Mouse (Mus musculus): Measurements from ENCODE around the gene Plk5. TPM values are rescaled to one million over a fixed set of nuclear protein-coding genes. Genes with fewer than 3 reads are reported as not detected.

Gene Plk5
- total and polyA plus RNA-seq, 3 experiments: 0.19 TPM; not detected in 1

DNA sequence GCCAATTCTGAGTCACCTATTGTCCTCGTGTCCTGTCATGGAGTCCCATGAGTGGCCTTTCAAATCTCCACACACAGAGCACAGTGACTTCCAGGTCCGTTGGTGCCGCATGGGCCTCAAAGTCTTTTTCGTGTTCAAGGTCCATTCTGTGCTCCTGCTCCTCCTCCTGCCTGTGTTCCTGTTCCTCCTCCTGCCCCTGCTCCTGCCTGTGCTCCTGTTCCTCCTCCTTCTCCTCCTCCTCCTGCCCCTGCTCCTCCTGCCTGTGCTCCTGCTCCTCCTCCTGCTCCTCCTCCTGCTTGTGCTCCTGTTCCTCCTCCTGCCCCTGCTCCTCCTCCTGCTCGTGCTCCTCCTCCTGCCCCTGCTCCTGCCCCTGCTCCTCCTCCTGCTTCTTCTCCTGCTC lies 11.7 kb downstream of the Plk5 start:
- Histone ChIP-seq H3K9ac (ENCODE audit: control insufficient read depth, low read depth, low read length, poor library complexity, severe bottlenecking) (no peak overlapping the region), H3K36me3 (ENCODE audit: control insufficient read depth in 1 of 2, insufficient read depth in 2 of 2, low read length in 2 of 2) (no peaks in the 10 kb centered on the region), H3K79me2 (ENCODE audit: control insufficient read depth, insufficient read depth, low read length, poor library complexity) (no peaks in the 10 kb centered on the region), H3K4me3 (ENCODE audit: control insufficient read depth in 1 of 2, insufficient read depth in 1 of 2, low read depth in 2 of 2, low read length in 2 of 2) (no peak overlapping the region), H3K27ac (ENCODE audit: control insufficient read depth, low read depth, low read length) (no peak overlapping the region), H3K4me1 (ENCODE audit: control insufficient read depth in 1 of 2, insufficient read depth in 2 of 2, low read length in 2 of 2) (peaks cover 0 to 7% of the 10 kb centered on the region in 2 experiments; a peak in 1 of 4 replicates), H3K27me3 (ENCODE audit: control insufficient read depth in 1 of 2, insufficient read depth in 2 of 2, low read length in 2 of 2) (peaks cover 2% of the 10 kb centered on the region in 2 experiments; a peak in 1 of 4 replicates), H3K9me3 (replicated peaks; ENCODE audit: insufficient read depth, low read length) (no peaks in the 10 kb centered on the region)
- no peak for DNase-seq (ENCODE audit: low read depth, low spot score)
- TF ChIP-seq KAT2A (conservative IDR thresholded peaks at IDR 0.05; ENCODE audit: low read depth, low read length): no peak
- TF ChIP-seq POLR2AphosphoS5 (IDR thresholded peaks at IDR 0.05; ENCODE audit: borderline replicate concordance, low read depth, low read length): no peak
- TF ChIP-seq TCF12 (IDR thresholded peaks at IDR 0.05; ENCODE audit: low read depth, low read length): no peak
- no peak for TF ChIP-seq JUND (IDR thresholded peaks at IDR 0.05; ENCODE audit: low read depth, low read length)
- TF ChIP-seq CTCF (IDR thresholded peaks at IDR 0.05 in 2 of 3, conservative IDR thresholded peaks at IDR 0.05 in 1 of 3; ENCODE audit: control insufficient read depth in 1 of 3, insufficient read depth in 1 of 3, low read depth in 2 of 3, low read length in 3 of 3, poor library complexity in 1 of 3, severe bottlenecking in 1 of 3): no peak
- no peak for TF ChIP-seq NELFE (IDR thresholded peaks at IDR 0.05; ENCODE audit: low read depth, low read length)
- no peak for TF ChIP-seq GABPA (IDR thresholded peaks at IDR 0.05; ENCODE audit: low read depth, low read length)
- no peak for TF ChIP-seq USF2 (IDR thresholded peaks at IDR 0.05; ENCODE audit: borderline replicate concordance in 1 of 2, insufficient read depth in 1 of 2, low read depth in 1 of 2, low read length in 2 of 2)
- no peak for TF ChIP-seq MAX (IDR thresholded peaks at IDR 0.05; ENCODE audit: low read length)
- no peak for TF ChIP-seq MYC (IDR thresholded peaks at IDR 0.05; ENCODE audit: low read depth, low read length)
- TF ChIP-seq POLR2AphosphoS2 (IDR thresholded peaks at IDR 0.05; ENCODE audit: low read length): no peak
- TF ChIP-seq MAZ (IDR thresholded peaks at IDR 0.05; ENCODE audit: low read depth, low read length): no peak
- no peak for TF ChIP-seq CHD1 (IDR thresholded peaks at IDR 0.05; ENCODE audit: low read depth, low read length)
- no peak for TF ChIP-seq RAD21 (IDR thresholded peaks at IDR 0.05; ENCODE audit: low read depth, low read length)
- no peak for TF ChIP-seq EP300 (IDR thresholded peaks at IDR 0.05; ENCODE audit: low read depth in 1 of 2, low read length in 2 of 2)
- TF ChIP-seq ZMIZ1 (IDR thresholded peaks at IDR 0.05; ENCODE audit: low read depth, low read length): no peak
- TF ChIP-seq TAL1 (IDR thresholded peaks at IDR 0.05; ENCODE audit: low read length): no peak
- no peak for TF ChIP-seq POLR2A (IDR thresholded peaks at IDR 0.05; ENCODE audit: control insufficient read depth in 1 of 2, insufficient read depth in 1 of 2, low read depth in 1 of 2, low read length in 2 of 2, poor library complexity in 1 of 2)
- no peak for TF ChIP-seq MEF2A (IDR thresholded peaks at IDR 0.05; ENCODE audit: extremely low read depth, insufficient replicate concordance, low read depth, low read length, poor library complexity, severe bottlenecking)
- TF ChIP-seq CHD2 (IDR thresholded peaks at IDR 0.05; ENCODE audit: low read length): no peak

DNA sequence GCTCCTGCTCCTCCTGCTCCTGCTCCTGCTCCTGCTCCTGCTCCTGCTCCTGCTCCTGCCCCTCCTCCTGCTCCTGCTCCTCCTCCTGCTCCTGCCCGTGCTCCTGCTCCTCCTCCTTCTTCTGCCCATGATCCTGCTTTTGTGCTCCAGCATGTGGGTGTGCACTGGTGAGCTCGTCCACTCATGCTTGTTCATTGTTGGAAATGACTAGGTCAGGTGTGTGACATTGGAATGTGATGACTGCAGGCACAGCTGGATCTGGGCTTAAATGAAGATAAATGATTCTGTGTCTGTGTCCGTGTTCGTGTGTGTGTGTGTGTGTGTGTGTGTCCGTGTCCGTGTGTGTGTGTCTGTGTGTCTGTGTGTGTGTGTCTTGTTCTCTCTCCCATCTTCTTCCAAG lies 12.1 kb downstream of the Plk5 start:
- Histone ChIP-seq H3K79me2 (ENCODE audit: control insufficient read depth, insufficient read depth, low read length, poor library complexity) (no peaks in the 10 kb centered on the region), H3K9me3 (replicated peaks; ENCODE audit: insufficient read depth, low read length) (no peaks in the 10 kb centered on the region), H3K4me3 (ENCODE audit: control insufficient read depth in 1 of 2, insufficient read depth in 1 of 2, low read depth in 2 of 2, low read length in 2 of 2) (no peak overlapping the region), H3K9ac (ENCODE audit: control insufficient read depth, low read depth, low read length, poor library complexity, severe bottlenecking) (no peak overlapping the region), H3K36me3 (ENCODE audit: control insufficient read depth in 1 of 2, insufficient read depth in 2 of 2, low read length in 2 of 2) (no peaks in the 10 kb centered on the region), H3K27me3 (ENCODE audit: control insufficient read depth in 1 of 2, insufficient read depth in 2 of 2, low read length in 2 of 2) (peaks cover 2% of the 10 kb centered on the region in 2 experiments; a peak in 1 of 4 replicates), H3K27ac (ENCODE audit: control insufficient read depth, low read depth, low read length) (no peak overlapping the region), H3K4me1 (ENCODE audit: control insufficient read depth in 1 of 2, insufficient read depth in 2 of 2, low read length in 2 of 2) (peaks cover 0 to 7% of the 10 kb centered on the region in 2 experiments; a peak in 1 of 4 replicates)
- no peak for TF ChIP-seq KAT2A (conservative IDR thresholded peaks at IDR 0.05; ENCODE audit: low read depth, low read length)
- no peak for TF ChIP-seq POLR2AphosphoS2 (IDR thresholded peaks at IDR 0.05; ENCODE audit: low read length)
- TF ChIP-seq JUND (IDR thresholded peaks at IDR 0.05; ENCODE audit: low read depth, low read length): no peak
- no peak for TF ChIP-seq BHLHE40 (IDR thresholded peaks at IDR 0.05; ENCODE audit: borderline replicate concordance, low read depth, low read length)
- TF ChIP-seq TCF12 (IDR thresholded peaks at IDR 0.05; ENCODE audit: low read depth, low read length): no peak
- TF ChIP-seq SIN3A (IDR thresholded peaks at IDR 0.05; ENCODE audit: low read length): no peak
- TF ChIP-seq POLR2AphosphoS5 (IDR thresholded peaks at IDR 0.05; ENCODE audit: borderline replicate concordance, low read depth, low read length): no peak
- no peak for TF ChIP-seq USF1 (IDR thresholded peaks at IDR 0.05; ENCODE audit: low read depth, low read length)
- TF ChIP-seq EP300 (IDR thresholded peaks at IDR 0.05; ENCODE audit: low read depth in 1 of 2, low read length in 2 of 2): no peak
- no peak for TF ChIP-seq SMC3 (IDR thresholded peaks at IDR 0.05; ENCODE audit: low read depth, low read length)
- no peak for TF ChIP-seq HCFC1 (IDR thresholded peaks at IDR 0.05; ENCODE audit: low read depth, low read length)
- no peak for TF ChIP-seq USF2 (IDR thresholded peaks at IDR 0.05; ENCODE audit: borderline replicate concordance in 1 of 2, insufficient read depth in 1 of 2, low read depth in 1 of 2, low read length in 2 of 2)
- no peak for TF ChIP-seq RAD21 (IDR thresholded peaks at IDR 0.05; ENCODE audit: low read depth, low read length)
- no peak for TF ChIP-seq NRF1 (IDR thresholded peaks at IDR 0.05; ENCODE audit: insufficient read depth, low read depth, low read length, poor library complexity, severe bottlenecking)
- TF ChIP-seq ETS1 (IDR thresholded peaks at IDR 0.05; ENCODE audit: low read depth, low read length): no peak
- no peak for TF ChIP-seq TAL1 (IDR thresholded peaks at IDR 0.05; ENCODE audit: low read length)
- no peak for TF ChIP-seq ZMIZ1 (IDR thresholded peaks at IDR 0.05; ENCODE audit: low read depth, low read length)
- DNase-seq (ENCODE audit: low read depth, low spot score): no peak
